Mouse (Mus musculus) hindbrain, embryonic 15.5 days (tissue): ENCODE measurements around the gene Atcay. TPM values are rescaled to one million over a fixed set of nuclear protein-coding genes. Genes with fewer than 3 reads are reported as not detected.

ENCODE experiments used
- ATAC-seq: fragments of 200-750 bp; cut with Nextera tagmentation; 2 replicates; pipeline ENCODE4 v1.8.0; 2017; ENCODE audit warnings: low read depth, moderate number of reproducible peaks, moderate TSS enrichment; ENCODE audit not compliant: low FRiP score
- H3K27ac ChIP-seq: fragments of 300-500 bp; sonication (generic); replicated peaks from 2 replicates; pipeline ENCODE4 v1.5.1; 2015; ENCODE audit warnings: mild to moderate bottlenecking, inconsistent platforms
- H3K27me3 ChIP-seq: fragments of 300-500 bp; sonication (generic); 2 replicates; pipeline ENCODE4 v1.6.1; 2015; ENCODE audit warnings: control low read depth, inconsistent platforms
- H3K36me3 ChIP-seq: fragments of 300-500 bp; sonication (generic); 2 replicates; pipeline ENCODE4 v1.6.1; 2015; ENCODE audit warnings: control low read depth, inconsistent platforms
- H3K4me1 ChIP-seq: fragments of 300-500 bp; sonication (generic); replicated peaks from 2 replicates; pipeline ENCODE4 v1.6.1; 2015; ENCODE audit warnings: control low read depth, inconsistent platforms
- H3K4me2 ChIP-seq: fragments of 300-500 bp; sonication (generic); 2 replicates; pipeline ENCODE4 v1.6.1; 2015; ENCODE audit warnings: moderate library complexity, mild to moderate bottlenecking, inconsistent platforms
- H3K4me3 ChIP-seq: fragments of 300-500 bp; sonication (generic); 2 replicates; pipeline ENCODE4 v1.5.1; 2015; ENCODE audit warnings: mild to moderate bottlenecking, inconsistent platforms
- H3K9ac ChIP-seq: fragments of 300-500 bp; sonication (generic); 2 replicates; pipeline ENCODE4 v1.6.1; 2015; ENCODE audit warnings: inconsistent platforms
- H3K9me3 ChIP-seq: fragments of 300-500 bp; sonication (generic); 2 replicates; pipeline ENCODE4 v1.6.1; 2016; ENCODE audit warnings: control low read depth, inconsistent platforms
- WGBS: fragments of 180-500 bp; shearing (Covaris S2); methylation state at CpG from one replicate; pipeline ENCODE4 v1.1.7; 2015; 5-methylcytosine and 5-hydroxymethylcytosine counted together
- polyA plus RNA-seq: library from polyadenylated mRNA; unstranded; fragments of >200 nt; fragmentation: Nextera tagmentation; extraction: Ambion mirVana; gene quantifications from 2 replicates; pipeline ENCODE4 v1.2.1, GENCODE M21; 2015

Atcay gene
- polyA plus RNA-seq, 1 experiment from 2014 or later = 85.5 TPM

GRCm38 (mm10) chr10:81216810-81217209, 13.8 kb downstream of the Atcay start:
- Histone ChIP-seq H3K9me3 (no peaks in the 10 kb centered on the region), H3K27ac (no peak overlapping the region), H3K9ac (no peak overlapping the region), H3K27me3 (no peaks in the 10 kb centered on the region), H3K4me1 (no peaks in the 10 kb centered on the region), H3K4me3 (no peak overlapping the region), H3K4me2 (no peak overlapping the region), H3K36me3 (peaks cover 85% of the 10 kb centered on the region)
- no peak for ATAC-seq
- 87% methylated on average over 6 of the region's 6 CpGs for WGBS

GRCm38 (mm10) chr10:81216260-81216659, 14.4 kb downstream of the Atcay start:
- Histone ChIP-seq H3K9ac (no peak overlapping the region), H3K27ac (no peak overlapping the region), H3K27me3 (no peaks in the 10 kb centered on the region), H3K4me2 (no peak overlapping the region), H3K4me1 (no peaks in the 10 kb centered on the region), H3K36me3 (peaks cover 86% of the 10 kb centered on the region), H3K4me3 (no peak overlapping the region), H3K9me3 (no peaks in the 10 kb centered on the region)
- no peak for ATAC-seq
- WGBS = 92% methylated on average over 6 of the region's 6 CpGs

GRCm38 (mm10) chr10:81210154-81210553, 20.5 kb downstream of the Atcay start:
- Histone ChIP-seq H3K27ac (no peak overlapping the region), H3K4me2 (no peak overlapping the region), H3K4me3 (no peak overlapping the region), H3K27me3 (no peaks in the 10 kb centered on the region), H3K9me3 (no peaks in the 10 kb centered on the region), H3K36me3 (peaks cover 91% of the 10 kb centered on the region), H3K4me1 (no peaks in the 10 kb centered on the region), H3K9ac (no peak overlapping the region)
- 97% methylated on average over 5 of the region's 5 CpGs for WGBS
- no peak for ATAC-seq

- H3K27ac ChIP-seq = no peak overlapping the region; the same call in 1 of the 2 replicates
These were observed 26.5 kb downstream of the Atcay start for GRCm38 (mm10) chr10:81204137-81204536.

GRCm38 (mm10) chr10:81202978-81203720, 27.5 kb downstream of the Atcay start:
- no peaks in the 10 kb centered on the region for H3K27me3 ChIP-seq
- no peak overlapping the region for H3K9ac ChIP-seq
- no peak overlapping the region for H3K27ac ChIP-seq
- H3K4me2 ChIP-seq = no peak overlapping the region
- no peaks in the 10 kb centered on the region for H3K9me3 ChIP-seq
- no peak overlapping the region for H3K4me3 ChIP-seq
- H3K4me1 ChIP-seq = no peaks in the 10 kb centered on the region
- ATAC-seq = peak; percentile 28; the same call in 1 of the 2 replicates
- H3K36me3 ChIP-seq = peaks cover 26% of the 10 kb centered on the region
- WGBS = 67% methylated on average over 8 of the region's 8 CpGs

More at GRCm38 (mm10) chr10:81204137-81204536, 26.5 kb downstream of the Atcay start:
- no peak overlapping the region for H3K9ac ChIP-seq
- H3K4me2 ChIP-seq = no peak overlapping the region
- no peaks in the 10 kb centered on the region for H3K4me1 ChIP-seq
- ATAC-seq = peak; percentile 20; the same call in 1 of the 2 replicates
- peaks cover 34% of the 10 kb centered on the region for H3K36me3 ChIP-seq
- WGBS = 69% methylated on average over 4 of the region's 4 CpGs
- H3K27me3 ChIP-seq = no peaks in the 10 kb centered on the region
- H3K4me3 ChIP-seq = no peak overlapping the region
- H3K9me3 ChIP-seq = no peaks in the 10 kb centered on the region

GRCm38 (mm10) chr10:81201807-81202758, 28.6 kb downstream of the Atcay start, which contains the start of gene Nmrk2:
TSS of gene Nmrk2 (minus strand) at chr10:81202051.
- Histone ChIP-seq H3K4me2 (no peak within 1 kb of the TSS), H3K27ac (no peak within 1 kb of the TSS), H3K9ac (no peak within 1 kb of the TSS), H3K4me3 (no peak within 1 kb of the TSS), H3K9me3 (no peaks in the 10 kb centered on the region), H3K27me3 (peaks cover 6% of the 10 kb centered on the region; the same call in 1 of the 2 replicates), H3K4me1 (no peaks in the 10 kb centered on the region), H3K36me3 (peaks cover 18% of the 10 kb centered on the region)
- no peak for ATAC-seq
- WGBS = 58% methylated on average over 13 of the region's 13 CpGs

- no peak for ATAC-seq
- Histone ChIP-seq H3K4me3 (no peak overlapping the region), H3K36me3 (peaks cover 6% of the 10 kb centered on the region), H3K27me3 (peaks cover 15% of the 10 kb centered on the region), H3K4me2 (no peak overlapping the region), H3K9ac (no peak overlapping the region), H3K27ac (no peak overlapping the region), H3K4me1 (no peaks in the 10 kb centered on the region), H3K9me3 (no peaks in the 10 kb centered on the region)
- WGBS = 80% methylated on average over 20 of the region's 20 CpGs
These were observed 29.9 kb downstream of the Atcay start for GRCm38 (mm10) chr10:81200605-81201287.

- no peak overlapping the region for H3K9ac ChIP-seq
- WGBS = 89% methylated on average over 13 of the region's 13 CpGs
- H3K27ac ChIP-seq = no peak overlapping the region
- H3K4me3 ChIP-seq = no peak overlapping the region
- peaks cover 21% of the 10 kb centered on the region for H3K27me3 ChIP-seq
- no peak for ATAC-seq
- 0 out of 2 replicates have a peak, but pooled peaks cover 2% of the 10 kb centered on the region for H3K36me3 ChIP-seq
- no peaks in the 10 kb centered on the region for H3K4me1 ChIP-seq
- H3K9me3 ChIP-seq = no peaks in the 10 kb centered on the region
- no peak overlapping the region for H3K4me2 ChIP-seq
These were observed 30.5 kb downstream of the Atcay start for GRCm38 (mm10) chr10:81200141-81200540.

- H3K36me3 ChIP-seq = no peaks in the 10 kb centered on the region
- 88% methylated on average over 6 of the region's 6 CpGs for WGBS
- H3K9me3 ChIP-seq = no peaks in the 10 kb centered on the region
- H3K4me1 ChIP-seq = peaks cover 8% of the 10 kb centered on the region
- H3K27ac ChIP-seq = no peak overlapping the region
- no peak for ATAC-seq
- no peak overlapping the region for H3K4me3 ChIP-seq
- peaks cover 27% of the 10 kb centered on the region for H3K27me3 ChIP-seq
- no peak overlapping the region for H3K4me2 ChIP-seq
- H3K9ac ChIP-seq = no peak overlapping the region
These were observed 31.6 kb downstream of the Atcay start for GRCm38 (mm10) chr10:81198990-81199389.

- whole genome bisulfite sequencing = 5% methylated on average over 9 of the region's 9 CpGs
- H3K9me3 ChIP-seq = no peaks in the 10 kb centered on the region
- no peak for ATAC-seq
- H3K4me2 ChIP-seq = no peak overlapping the region
- no peak overlapping the region for H3K4me3 ChIP-seq
- H3K36me3 ChIP-seq = no peaks in the 10 kb centered on the region
- no peak overlapping the region for H3K9ac ChIP-seq
- H3K27me3 ChIP-seq = peaks cover 27% of the 10 kb centered on the region
- H3K27ac ChIP-seq = no peak overlapping the region
- H3K4me1 ChIP-seq = peaks cover 13% of the 10 kb centered on the region
These were observed 32.4 kb downstream of the Atcay start for GRCm38 (mm10) chr10:81198230-81198629.

GRCm38 (mm10) chr10:81197305-81197704, 33.3 kb downstream of the Atcay start:
- Histone ChIP-seq H3K4me3 (no peak overlapping the region), H3K36me3 (no peaks in the 10 kb centered on the region), H3K4me2 (no peak overlapping the region), H3K9ac (no peak overlapping the region), H3K4me1 (peaks cover 19% of the 10 kb centered on the region), H3K27me3 (peaks cover 27% of the 10 kb centered on the region), H3K9me3 (no peaks in the 10 kb centered on the region), H3K27ac (no peak overlapping the region)
- ATAC-seq = no peak
- 56% methylated on average over 6 of the region's 6 CpGs for WGBS
